Mouse (Mus musculus) CH12.LX (cell line): ENCODE data around the gene Robo1. TPM values are rescaled to one million over a fixed set of nuclear protein-coding genes. Genes with fewer than 3 reads are reported as not detected.

Source experiments
- DNase-seq: peaks from one replicate; pipeline ENCODE4 v3.0.0-alpha.2; 2013; ENCODE audit errors: extremely low read depth
- H3K27ac ChIP-seq: 2 replicates; pipeline ENCODE4 v1.5.1; 2012; ENCODE audit warnings: low read depth, mild to moderate bottlenecking, control low read depth, moderate library complexity; ENCODE audit not compliant: insufficient read depth
- H3K27me3 ChIP-seq: replicated peaks from 2 replicates; pipeline ENCODE3; 2012; ENCODE audit warnings: inconsistent platforms
- H3K36me3 ChIP-seq, 2 experiments: replicated peaks in 1 of 2; 2 replicates each; pipeline versions ENCODE3 to v1.6.1; 2012; ENCODE audit warnings: inconsistent platforms in 1 of 2, low read length in 1 of 2, mild to moderate bottlenecking in 1 of 2, mixed read lengths in 1 of 2, moderate library complexity in 1 of 2; ENCODE audit not compliant: control insufficient read depth in 1 of 2, insufficient read depth in 1 of 2
- H3K4me1 ChIP-seq, 2 experiments: 2 replicates each; pipeline ENCODE4 v1.6.1; 2012; ENCODE audit warnings: inconsistent platforms in 1 of 2, moderate library complexity in 1 of 2; ENCODE audit not compliant: insufficient read depth in 2 of 2, control insufficient read depth in 1 of 2
- H3K4me2 ChIP-seq: 2 replicates; pipeline ENCODE4 v1.6.1; 2012; ENCODE audit warnings: low read depth, mild to moderate bottlenecking, control low read depth; ENCODE audit not compliant: poor library complexity, insufficient read depth, severe bottlenecking
- H3K4me3 ChIP-seq, 3 experiments: fragments of 150-350 bp in 1 of 3; sonication (generic) in 1 of 3; replicated peaks in 1 of 3; 2 replicates each; pipeline versions ENCODE3 to v1.5.1; 2011 to 2012; ENCODE audit warnings: low read depth in 2 of 3, low read length in 2 of 3, mild to moderate bottlenecking in 2 of 3, moderate library complexity in 2 of 3, control low read depth in 1 of 3, improper control_type of control experiment in 1 of 3, inconsistent platforms in 1 of 3, mixed read lengths in 1 of 3; ENCODE audit not compliant: poor library complexity in 1 of 3
- H3K79me2 ChIP-seq: replicated peaks from 2 replicates; pipeline ENCODE4 v1.6.1; 2012; ENCODE audit warnings: mild to moderate bottlenecking, moderate library complexity; ENCODE audit not compliant: control insufficient read depth, poor library complexity, insufficient read depth, severe bottlenecking; ENCODE audit errors: extremely low read depth
- H3K9ac ChIP-seq: 2 replicates; pipeline ENCODE4 v1.6.1; 2012; ENCODE audit warnings: low read depth, mild to moderate bottlenecking, control low read depth, moderate library complexity; ENCODE audit not compliant: insufficient read depth
- H3K9me3 ChIP-seq: replicated peaks from 2 replicates; pipeline ENCODE3; 2012; ENCODE audit warnings: low read length, inconsistent platforms, mixed read lengths
- BHLHE40 ChIP-seq: IDR thresholded peaks from 2 replicates; pipeline ENCODE4 v1.6.1; 2011; ENCODE audit warnings: mild to moderate bottlenecking, low read depth, low read length, improper control_type of control experiment
- CTCF ChIP-seq, 2 experiments: IDR thresholded peaks in 1 of 2; conservative IDR thresholded peaks in 1 of 2; 2 replicates each; pipeline ENCODE4 v1.5.1; 2011 to 2012; ENCODE audit warnings: low read depth in 2 of 2, low read length in 2 of 2, improper control_type of control experiment in 1 of 2, inconsistent platforms in 1 of 2, mild to moderate bottlenecking in 1 of 2, moderate library complexity in 1 of 2
- E2F4 ChIP-seq: IDR thresholded peaks from 2 replicates; pipeline ENCODE4 v1.6.1; 2011; ENCODE audit warnings: low read depth, low read length, improper control_type of control experiment; ENCODE audit not compliant: insufficient replicate concordance
- ELF1 ChIP-seq: IDR thresholded peaks from 2 replicates; pipeline ENCODE4 v1.6.1; 2014; ENCODE audit warnings: low read depth, mild to moderate bottlenecking, inconsistent platforms, low read length, improper control_type of control experiment
- EP300 ChIP-seq: IDR thresholded peaks from 2 replicates; pipeline ENCODE4 v1.6.1; 2011; ENCODE audit warnings: low read length, improper control_type of control experiment
- ETS1 ChIP-seq: conservative IDR thresholded peaks from 2 replicates; pipeline ENCODE4 v1.6.1; 2012; ENCODE audit warnings: low read depth, mild to moderate bottlenecking, inconsistent platforms, low read length, improper control_type of control experiment, moderate library complexity
- IRF4 ChIP-seq: IDR thresholded peaks from 2 replicates; pipeline ENCODE4 v1.6.1; 2014; ENCODE audit warnings: low read depth, mild to moderate bottlenecking, inconsistent platforms, low read length, improper control_type of control experiment
- JUND ChIP-seq: conservative IDR thresholded peaks from 2 replicates; pipeline ENCODE4 v1.6.1; 2011; ENCODE audit warnings: low read depth, low read length, improper control_type of control experiment
- KAT2A ChIP-seq: IDR thresholded peaks from 2 replicates; pipeline ENCODE4 v1.6.1; 2012; ENCODE audit warnings: low read length, improper control_type of control experiment, inconsistent platforms; ENCODE audit not compliant: insufficient replicate concordance
- MAFK ChIP-seq: IDR thresholded peaks from 2 replicates; pipeline ENCODE4 v1.6.1; 2011; ENCODE audit warnings: low read length, improper control_type of control experiment; ENCODE audit not compliant: insufficient replicate concordance
- MEF2A ChIP-seq: IDR thresholded peaks from 2 replicates; pipeline ENCODE4 v1.6.1; 2014; ENCODE audit warnings: low read depth, mild to moderate bottlenecking, inconsistent platforms, low read length, improper control_type of control experiment, borderline replicate concordance
- MXI1 ChIP-seq: IDR thresholded peaks from 2 replicates; pipeline ENCODE4 v1.6.1; 2011; ENCODE audit warnings: mild to moderate bottlenecking, low read depth, low read length, improper control_type of control experiment
- MYC ChIP-seq: IDR thresholded peaks from 2 replicates; pipeline ENCODE4 v1.6.1; 2011; ENCODE audit warnings: low read depth, mild to moderate bottlenecking, improper control_type of control experiment, low read length
- NELFE ChIP-seq: IDR thresholded peaks from 2 replicates; pipeline ENCODE4 v1.6.1; 2011; ENCODE audit warnings: low read depth, low read length, improper control_type of control experiment
- PAX5 ChIP-seq: IDR thresholded peaks from 2 replicates; pipeline ENCODE4 v1.6.1; 2012; ENCODE audit warnings: low read length, inconsistent platforms, mixed read lengths
- POLR2A ChIP-seq: IDR thresholded peaks from 2 replicates; pipeline ENCODE4 v1.6.1; 2011; ENCODE audit warnings: low read depth, mild to moderate bottlenecking, improper control_type of control experiment, low read length
- POLR2AphosphoS2 ChIP-seq: IDR thresholded peaks from 2 replicates; pipeline ENCODE4 v1.6.1; 2011; ENCODE audit warnings: low read depth, low read length, improper control_type of control experiment
- SIN3A ChIP-seq: IDR thresholded peaks from 2 replicates; pipeline ENCODE4 v1.6.1; 2012; ENCODE audit warnings: low read length, improper control_type of control experiment, inconsistent platforms
- UBTF ChIP-seq: IDR thresholded peaks from 2 replicates; pipeline ENCODE4 v1.6.1; 2012; ENCODE audit warnings: low read depth, mild to moderate bottlenecking, inconsistent platforms, low read length, improper control_type of control experiment, moderate library complexity
- USF1 ChIP-seq: IDR thresholded peaks from 2 replicates; pipeline ENCODE4 v1.6.1; 2014; ENCODE audit warnings: low read depth, mild to moderate bottlenecking, inconsistent platforms, low read length, improper control_type of control experiment
- USF2 ChIP-seq: conservative IDR thresholded peaks from 2 replicates; pipeline ENCODE4 v1.6.1; 2011; ENCODE audit warnings: low read depth, low read length, improper control_type of control experiment
- ZKSCAN1 ChIP-seq: IDR thresholded peaks from 2 replicates; pipeline ENCODE4 v1.6.1; 2012; ENCODE audit warnings: low read depth, inconsistent platforms, low read length, improper control_type of control experiment, borderline replicate concordance
- ZMIZ1 ChIP-seq: IDR thresholded peaks from 2 replicates; pipeline ENCODE4 v1.6.1; 2012; ENCODE audit warnings: low read depth, mild to moderate bottlenecking, inconsistent platforms, low read length, improper control_type of control experiment
- ZNF384 ChIP-seq: IDR thresholded peaks from 2 replicates; pipeline ENCODE4 v1.6.1; 2012; ENCODE audit warnings: low read depth, low read length, improper control_type of control experiment, inconsistent platforms
- dilution Hi-C: fragments of 300-500 bp; cut with MboI; formaldehyde crosslinking; loops from 2 replicates; pipeline ENCODE4 v1.14.3; 2020; ENCODE audit warnings: low sequenced_read_pairs; ENCODE audit not compliant: extremely low pct_unique_long_range_greater_than_20kb, extremely low pct_ligation_motif_present
- in situ Hi-C: fragments of 300-500 bp; cut with MboI; formaldehyde crosslinking; loops from 3 replicates; pipeline ENCODE4 v1.14.3; 2019; ENCODE audit warnings: low sequenced_read_pairs, low pct_ligation_motif_present, low pct_unique_long_range_greater_than_20kb, mixed read lengths
- polyA plus RNA-seq: library from polyadenylated mRNA; unstranded; fragments of >175 nt; gene quantifications from 2 replicates; pipeline ENCODE4 v1.2.1, GENCODE M21; 2012; ENCODE audit warnings: low read depth; ENCODE audit not compliant: insufficient read length
- total RNA-seq, 2 experiments: library from RNA; depleted of rRNA; stranded (reverse); fragments of 300-350 nt in 1 of 2; fragments of >200 nt in 1 of 2; gene quantifications; 2 replicates each; pipeline ENCODE4 v1.2.3; 2012 to 2014

Robo1 gene
- total and polyA plus RNA-seq, 3 experiments: not detected

DNA sequence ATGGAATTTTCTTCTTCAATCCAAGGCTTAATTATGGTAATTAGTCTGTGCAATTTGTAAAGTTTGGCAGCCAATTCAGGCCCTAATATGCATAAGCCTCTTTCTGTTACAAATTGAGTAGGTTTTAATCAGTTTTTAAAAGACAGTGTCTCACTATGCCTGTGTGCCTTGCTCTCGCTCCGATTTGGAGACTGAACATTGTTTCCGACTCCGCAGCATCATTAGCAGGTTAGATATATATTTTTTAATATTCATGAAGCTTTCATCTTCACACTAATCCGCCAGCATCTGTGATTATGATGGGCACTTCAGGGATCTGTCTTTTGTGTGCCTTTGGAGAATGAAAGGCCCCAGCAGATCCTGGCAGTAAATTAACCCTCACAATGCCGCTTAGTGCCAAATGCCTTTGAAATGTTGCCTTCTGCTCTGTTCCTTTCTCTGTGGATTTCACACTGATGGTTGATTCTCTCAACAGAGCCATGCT lies 202.7 kb downstream of the Robo1 start:
- no peak for DNase-seq
- in situ Hi-C loops (no loop called here), dilution Hi-C loops (no loop called here)
- no peak overlapping the region for H3K27ac ChIP-seq
- H3K27me3 ChIP-seq: no peaks in the 10 kb centered on the region
- no peak overlapping the region for H3K4me3 ChIP-seq
- no peaks in the 10 kb centered on the region for H3K36me3 ChIP-seq
- no peaks in the 10 kb centered on the region for H3K79me2 ChIP-seq
- no peaks in the 10 kb centered on the region for H3K4me1 ChIP-seq
- H3K9me3 ChIP-seq: peaks cover 43% of the 10 kb centered on the region
- TF ChIP-seq POLR2AphosphoS2: no peak
- no peak for TF ChIP-seq MXI1
- TF ChIP-seq NELFE: no peak
- no peak for TF ChIP-seq MYC
- no peak for TF ChIP-seq CTCF (conservative IDR thresholded peaks at IDR 0.05 in 1 of 2, IDR thresholded peaks at IDR 0.05 in 1 of 2; ENCODE audit: low read depth in 2 of 2, low read length in 2 of 2)
- no peak for TF ChIP-seq POLR2A
- TF ChIP-seq MAFK: no peak
- TF ChIP-seq PAX5: no peak
- no peak for TF ChIP-seq BHLHE40
- TF ChIP-seq SIN3A: no peak
- no peak for TF ChIP-seq USF1
- TF ChIP-seq UBTF: no peak
- no peak for TF ChIP-seq ETS1
- no peak for TF ChIP-seq ZMIZ1
- no peak for TF ChIP-seq E2F4
- no peak for TF ChIP-seq ZNF384
- TF ChIP-seq USF2: no peak
- no peak for TF ChIP-seq EP300
- TF ChIP-seq KAT2A: no peak
- no peak overlapping the region for H3K4me2 ChIP-seq
- H3K9ac ChIP-seq: no peak overlapping the region

DNA sequence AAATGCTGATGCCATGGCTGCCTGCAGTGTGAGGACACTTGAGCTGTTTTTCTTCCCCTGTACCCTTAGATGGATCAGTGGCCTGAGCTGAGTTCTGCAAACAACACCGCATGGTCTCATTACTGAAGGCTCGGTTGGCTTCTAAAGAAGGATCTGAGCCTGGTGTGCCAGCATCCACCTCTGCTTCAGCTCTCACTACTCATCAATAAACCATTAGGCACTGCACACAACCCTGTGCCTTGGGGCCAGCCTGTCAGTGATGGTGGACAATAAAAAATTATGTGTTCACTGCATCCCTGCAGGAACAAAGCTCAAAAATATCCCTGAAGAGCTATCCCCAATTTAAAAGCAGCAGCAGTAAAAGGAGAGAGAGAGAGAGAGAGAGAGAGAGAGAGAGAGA lies 223.2 kb downstream of the Robo1 start:
- dilution Hi-C loops: no loop called here
- H3K27me3 ChIP-seq: no peaks in the 10 kb centered on the region
- no peak overlapping the region for H3K4me2 ChIP-seq
- H3K4me1 ChIP-seq: no peaks in the 10 kb centered on the region
- DNase-seq: no peak
- H3K9ac ChIP-seq: no peak overlapping the region
- TF ChIP-seq SIN3A (no peak), EP300 (no peak), ELF1 (no peak), MEF2A (no peak), PAX5 (no peak), IRF4 (no peak), ZNF384 (no peak), MAFK (no peak), POLR2AphosphoS2 (no peak), ZKSCAN1 (no peak), JUND (no peak)
- TF ChIP-seq, all 38 proteins: peak for 0
- peaks cover 44% of the 10 kb centered on the region for H3K9me3 ChIP-seq
- no peak overlapping the region for H3K27ac ChIP-seq
- no peaks in the 10 kb centered on the region for H3K79me2 ChIP-seq
- H3K36me3 ChIP-seq: no peaks in the 10 kb centered on the region
- in situ Hi-C loops: no loop called here
- H3K4me3 ChIP-seq: no peak overlapping the region
